Mouse (Mus musculus) stomach, postnatal 0 days (tissue): ENCODE data around the gene Kalrn. TPM values are rescaled to one million over a fixed set of nuclear protein-coding genes. Genes with fewer than 3 reads are reported as not detected.

Experiments used
- ATAC-seq: fragments of 200-750 bp; cut with Nextera tagmentation; 2 replicates; pipeline ENCODE4 v1.8.0; 2017; ENCODE audit not compliant: low FRiP score, low TSS enrichment
- DNase-seq: peaks from one replicate; pipeline ENCODE4 v3.0.0-alpha.2; 2016; ENCODE audit warnings: low spot score
- H3K27ac ChIP-seq: fragments of 300-500 bp; sonication (generic); replicated peaks from 2 replicates; pipeline ENCODE4 v1.5.1; 2014; ENCODE audit warnings: mild to moderate bottlenecking, control low read depth
- H3K27me3 ChIP-seq: fragments of 300-500 bp; sonication (generic); 2 replicates; pipeline ENCODE4 v1.6.1; 2014; ENCODE audit warnings: low read length; ENCODE audit not compliant: control insufficient read depth, insufficient read depth
- H3K36me3 ChIP-seq: fragments of 300-500 bp; sonication (generic); 2 replicates; pipeline ENCODE4 v1.6.1; 2014; ENCODE audit warnings: low read length, mixed read lengths; ENCODE audit not compliant: control insufficient read depth, insufficient read depth
- H3K4me1 ChIP-seq: fragments of 300-500 bp; sonication (generic); replicated peaks from 2 replicates; pipeline ENCODE4 v1.6.1; 2014; ENCODE audit warnings: antibody characterized with exemption; ENCODE audit not compliant: control insufficient read depth, insufficient read depth
- H3K4me2 ChIP-seq: fragments of 300-500 bp; sonication (generic); replicated peaks from 2 replicates; pipeline ENCODE4 v1.6.1; 2014; ENCODE audit warnings: low read depth, mild to moderate bottlenecking, control low read depth, moderate library complexity
- H3K4me3 ChIP-seq: fragments of 300-500 bp; sonication (generic); 2 replicates; pipeline ENCODE4 v1.5.1; 2014; ENCODE audit warnings: low read depth, low read length, control low read depth
- H3K9ac ChIP-seq: fragments of 300-500 bp; sonication (generic); 2 replicates; pipeline ENCODE4 v1.6.1; 2014; ENCODE audit warnings: mild to moderate bottlenecking, low read length, control low read depth, mixed read lengths
- H3K9me3 ChIP-seq: fragments of 300-500 bp; sonication (generic); 2 replicates; pipeline ENCODE4 v1.6.1; 2016; ENCODE audit warnings: low read length; ENCODE audit not compliant: control insufficient read depth
- CTCF ChIP-seq: IDR thresholded peaks from 2 replicates; pipeline ENCODE4 v1.5.1; 2016; ENCODE audit warnings: antibody characterized with exemption, low read depth, mild to moderate bottlenecking, moderate library complexity
- EP300 ChIP-seq: optimal IDR thresholded peaks from 2 replicates; pipeline ENCODE3; 2016; ENCODE audit warnings: antibody characterized with exemption
- WGBS: fragments of 180-500 bp; shearing (Covaris S2); extraction: QIAGEN DNeasy Blood & Tissue Kit; methylation state at CpG from one replicate; pipeline ENCODE4 v1.1.7; 2014; 5-methylcytosine and 5-hydroxymethylcytosine counted together
- polyA plus RNA-seq: library from polyadenylated mRNA; unstranded; fragments of >200 nt; fragmentation: Nextera tagmentation; extraction: Ambion mirVana; gene quantifications from 2 replicates; pipeline ENCODE4 v1.2.1, GENCODE M21; 2015

Gene Kalrn
- polyA plus RNA-seq, 1 experiment from 2014 or later: 14.4 TPM

GRCm38 (mm10) chr16:34320023-34320800 is 253.1 kb downstream of the Kalrn start:
- no peak overlapping the region for H3K27ac ChIP-seq
- no peak for TF ChIP-seq CTCF
- TF ChIP-seq EP300: no peak
- DNase-seq (no peak), ATAC-seq (no peak)
- WGBS: 76% methylated on average over 11 of the region's 11 CpGs
- no peaks in the 10 kb centered on the region for H3K36me3 ChIP-seq
- H3K4me1 ChIP-seq: no peaks in the 10 kb centered on the region
- H3K27me3 ChIP-seq: no peaks in the 10 kb centered on the region
- H3K9ac ChIP-seq: no peak overlapping the region
- no peak overlapping the region for H3K4me2 ChIP-seq
- no peak overlapping the region for H3K4me3 ChIP-seq
- H3K9me3 ChIP-seq: no peaks in the 10 kb centered on the region

- Histone ChIP-seq H3K9ac (no peak overlapping the region), H3K4me2 (no peak overlapping the region), H3K27me3 (no peaks in the 10 kb centered on the region), H3K36me3 (no peaks in the 10 kb centered on the region), H3K4me1 (no peaks in the 10 kb centered on the region), H3K9me3 (no peaks in the 10 kb centered on the region), H3K27ac (no peak overlapping the region), H3K4me3 (no peak overlapping the region)
- no peak for ATAC-seq
- no peak for DNase-seq
- TF ChIP-seq EP300 (no peak), CTCF (no peak)
- 22% methylated on average over 3 of the region's 3 CpGs for WGBS
Measured at GRCm38 (mm10) chr16:34317110-34317509, 256.2 kb downstream of the Kalrn start.

GRCm38 (mm10) chr16:34316253-34316652 is 257.1 kb downstream of the Kalrn start:
- TF ChIP-seq EP300: no peak

GRCm38 (mm10) chr16:34314071-34314470 is 259.3 kb downstream of the Kalrn start:
- H3K9ac ChIP-seq: no peak overlapping the region
- H3K4me2 ChIP-seq: no peak overlapping the region
- ATAC-seq: no peak
- 69% methylated on average over 10 of the region's 10 CpGs for WGBS
- TF ChIP-seq EP300: no peak
- no peak for TF ChIP-seq CTCF
- H3K27me3 ChIP-seq: no peaks in the 10 kb centered on the region
- no peaks in the 10 kb centered on the region for H3K4me1 ChIP-seq
- no peak overlapping the region for H3K27ac ChIP-seq
- H3K36me3 ChIP-seq: no peaks in the 10 kb centered on the region
- no peaks in the 10 kb centered on the region for H3K9me3 ChIP-seq
- H3K4me3 ChIP-seq: no peak overlapping the region
- DNase-seq: no peak

More at GRCm38 (mm10) chr16:34316253-34316652, 257.1 kb downstream of the Kalrn start:
- Histone ChIP-seq H3K9ac (no peak overlapping the region), H3K9me3 (no peaks in the 10 kb centered on the region), H3K4me3 (no peak overlapping the region), H3K36me3 (no peaks in the 10 kb centered on the region), H3K27me3 (no peaks in the 10 kb centered on the region), H3K27ac (no peak overlapping the region), H3K4me2 (no peak overlapping the region), H3K4me1 (no peaks in the 10 kb centered on the region)
- no peak for ATAC-seq
- WGBS: 61% methylated on average over 10 of the region's 10 CpGs
- no peak for DNase-seq

GRCm38 (mm10) chr16:34311577-34311976 is 261.8 kb downstream of the Kalrn start:
- Histone ChIP-seq H3K27me3 (no peaks in the 10 kb centered on the region), H3K36me3 (no peaks in the 10 kb centered on the region), H3K4me1 (no peaks in the 10 kb centered on the region), H3K4me2 (no peak overlapping the region), H3K4me3 (no peak overlapping the region), H3K27ac (no peak overlapping the region), H3K9me3 (no peaks in the 10 kb centered on the region), H3K9ac (no peak overlapping the region)
- no peak for TF ChIP-seq CTCF
- TF ChIP-seq EP300: no peak
- ATAC-seq (no peak), DNase-seq (no peak)
- 87% methylated on average over 1 of the region's 1 CpGs for WGBS

- no peak for TF ChIP-seq EP300
- no peak for TF ChIP-seq CTCF
- 88% methylated on average over 8 of the region's 8 CpGs for WGBS
- DNase-seq: no peak
Measured at GRCm38 (mm10) chr16:34310363-34310762, 263.0 kb downstream of the Kalrn start.

More at GRCm38 (mm10) chr16:34310363-34310762, 263.0 kb downstream of the Kalrn start:
- H3K27me3 ChIP-seq: no peaks in the 10 kb centered on the region
- H3K9me3 ChIP-seq: no peaks in the 10 kb centered on the region
- H3K4me1 ChIP-seq: no peaks in the 10 kb centered on the region
- H3K4me3 ChIP-seq: no peak overlapping the region
- H3K4me2 ChIP-seq: no peak overlapping the region
- ATAC-seq: no peak
- no peak overlapping the region for H3K9ac ChIP-seq
- no peak overlapping the region for H3K27ac ChIP-seq
- no peaks in the 10 kb centered on the region for H3K36me3 ChIP-seq
